Mouse (Mus musculus): ENCODE results near the gene Cfap46.

The Cfap46 gene

GRCm38 (mm10) chr7:139683706-139684552, at the start of gene Cfap46:
Gene Cfap46, minus strand, starts transcription at chr7:139683817.
- peak; percentile 69 for DNase-seq (ENCODE audit: low spot score)

- no peak for DNase-seq (ENCODE audit: low spot score)
Measured at GRCm38 (mm10) chr7:139731276-139731696, 47.7 kb upstream of the Cfap46 start.

GRCm38 (mm10) chr7:139727072-139727471, 43.5 kb upstream of the Cfap46 start:
- DNase-seq (ENCODE audit: low spot score) = no peak

- DNase-seq (ENCODE audit: low spot score) = no peak
Measured at GRCm38 (mm10) chr7:139725641-139726040, 42.0 kb upstream of the Cfap46 start.

- no peak for DNase-seq (ENCODE audit: low spot score)
Measured at GRCm38 (mm10) chr7:139723986-139724385, 40.4 kb upstream of the Cfap46 start.

- DNase-seq (ENCODE audit: low spot score) = no peak
Measured at GRCm38 (mm10) chr7:139721196-139721595, 37.6 kb upstream of the Cfap46 start.

- DNase-seq (ENCODE audit: low spot score) = no peak
Measured at GRCm38 (mm10) chr7:139717781-139718180, 34.2 kb upstream of the Cfap46 start.

- no peak for DNase-seq (ENCODE audit: low spot score)
Measured at GRCm38 (mm10) chr7:139711821-139712220, 28.2 kb upstream of the Cfap46 start.

- no peak for DNase-seq (ENCODE audit: low spot score)
Measured at GRCm38 (mm10) chr7:139706411-139707120, 22.9 kb upstream of the Cfap46 start.

GRCm38 (mm10) chr7:139705781-139706180, 22.2 kb upstream of the Cfap46 start:
- DNase-seq (ENCODE audit: low spot score) = no peak

GRCm38 (mm10) chr7:139705081-139705480, 21.5 kb upstream of the Cfap46 start:
- no peak for DNase-seq (ENCODE audit: low spot score)

- no peak for DNase-seq (ENCODE audit: low spot score)
Measured at GRCm38 (mm10) chr7:139703826-139704199, 20.2 kb upstream of the Cfap46 start.

- peak; percentile 70 for DNase-seq (ENCODE audit: low spot score)
Measured at GRCm38 (mm10) chr7:139703146-139703825, 19.7 kb upstream of the Cfap46 start.

GRCm38 (mm10) chr7:139701651-139702301, 18.2 kb upstream of the Cfap46 start:
- no peak for DNase-seq (ENCODE audit: low spot score)

- DNase-seq (ENCODE audit: low spot score) = no peak
Measured at GRCm38 (mm10) chr7:139692641-139693294, 9.2 kb upstream of the Cfap46 start.

- DNase-seq (ENCODE audit: low spot score) = no peak
Measured at GRCm38 (mm10) chr7:139692211-139692610, 8.6 kb upstream of the Cfap46 start.

- DNase-seq (ENCODE audit: low spot score) = no peak
Measured at GRCm38 (mm10) chr7:139685336-139685735, 1.7 kb upstream of the Cfap46 start.

- DNase-seq (ENCODE audit: low spot score) = peak; percentile 88
Measured at GRCm38 (mm10) chr7:139684553-139684929, 924 bp upstream of the Cfap46 start.

- DNase-seq (ENCODE audit: low spot score) = no peak
Measured at GRCm38 (mm10) chr7:139681921-139682598, 1.6 kb downstream of the Cfap46 start.

- DNase-seq (ENCODE audit: low spot score) = no peak
Measured at GRCm38 (mm10) chr7:139676433-139676832, 7.2 kb downstream of the Cfap46 start.

GRCm38 (mm10) chr7:139666871-139667270, 16.7 kb downstream of the Cfap46 start:
- DNase-seq (ENCODE audit: low spot score) = no peak

Data from ovary, postnatal 14 days (tissue).